Mouse (Mus musculus): ENCODE results near the gene Itgb7.
A peak's percentile ranks its signal among the peaks of the same experiment; 100 is the strongest.

The Itgb7 gene

GRCm38 (mm10) chr15:102231748-102232147 is at the start of gene Itgb7:
TSS of gene Itgb7 (minus strand) at chr15:102231944.
- no peak for DNase-seq (ENCODE audit: low spot score)

GRCm38 (mm10) chr15:102280623-102281022 is 48.9 kb upstream of the Itgb7 start:
- DNase-seq (ENCODE audit: low spot score), result no peak

GRCm38 (mm10) chr15:102279783-102280520 is 48.2 kb upstream of the Itgb7 start:
- peak; percentile 27 for DNase-seq (ENCODE audit: low spot score)

GRCm38 (mm10) chr15:102279092-102279782 is 47.5 kb upstream of the Itgb7 start, which contains the start of gene Mfsd5:
TSS of gene Mfsd5 (plus strand) at chr15:102279454.
- DNase-seq (ENCODE audit: low spot score), result peak; percentile 86

- no peak for DNase-seq (ENCODE audit: low spot score)
These were observed 47.0 kb upstream of the Itgb7 start for GRCm38 (mm10) chr15:102278726-102279091.

- DNase-seq (ENCODE audit: low spot score), result no peak
These were observed 42.4 kb upstream of the Itgb7 start for GRCm38 (mm10) chr15:102273982-102274716.

GRCm38 (mm10) chr15:102271441-102271840 is 39.7 kb upstream of the Itgb7 start:
- DNase-seq (ENCODE audit: low spot score), result no peak

- DNase-seq (ENCODE audit: low spot score), result no peak
These were observed 38.7 kb upstream of the Itgb7 start, which contains the start of gene Gm9918 for GRCm38 (mm10) chr15:102270274-102270960. TSS of gene Gm9918 (plus strand) at chr15:102270563.

- no peak for DNase-seq (ENCODE audit: low spot score)
These were observed 33.8 kb upstream of the Itgb7 start for GRCm38 (mm10) chr15:102265548-102265947.

- DNase-seq (ENCODE audit: low spot score), result no peak
These were observed 31.3 kb upstream of the Itgb7 start for GRCm38 (mm10) chr15:102263037-102263436.

- no peak for DNase-seq (ENCODE audit: low spot score)
These were observed 30.8 kb upstream of the Itgb7 start for GRCm38 (mm10) chr15:102262582-102262981.

GRCm38 (mm10) chr15:102258581-102259253 is 27.0 kb upstream of the Itgb7 start:
- DNase-seq (ENCODE audit: low spot score), result no peak

- DNase-seq (ENCODE audit: low spot score), result peak; percentile 67
These were observed 26.3 kb upstream of the Itgb7 start for GRCm38 (mm10) chr15:102258076-102258470.

- DNase-seq (ENCODE audit: low spot score), result peak; percentile 59
These were observed 25.7 kb upstream of the Itgb7 start, which contains the start of gene Rarg for GRCm38 (mm10) chr15:102257202-102258075. TSS of gene Rarg (minus strand) at chr15:102257517.

GRCm38 (mm10) chr15:102256431-102257201 is 24.9 kb upstream of the Itgb7 start:
- peak; percentile 41 for DNase-seq (ENCODE audit: low spot score)

GRCm38 (mm10) chr15:102255547-102256255 is 24.0 kb upstream of the Itgb7 start:
- DNase-seq (ENCODE audit: low spot score), result peak; percentile 71

- DNase-seq (ENCODE audit: low spot score), result no peak
These were observed 18.8 kb upstream of the Itgb7 start for GRCm38 (mm10) chr15:102250521-102250920.

GRCm38 (mm10) chr15:102249967-102250366 is 18.2 kb upstream of the Itgb7 start:
- no peak for DNase-seq (ENCODE audit: low spot score)

- DNase-seq (ENCODE audit: low spot score), result peak; percentile 38
These were observed 17.5 kb upstream of the Itgb7 start for GRCm38 (mm10) chr15:102249251-102249691.
